Mouse (Mus musculus): Measurements from ENCODE around the gene Caps2. TPM values are rescaled to one million over a fixed set of nuclear protein-coding genes. Genes with fewer than 3 reads are reported as not detected.
"Not testable (repeated sequence)": the region's sequence is repeated elsewhere in the genome, so short reads cannot be mapped to it uniquely, and the experiment has no call there.

Gene Caps2
- polyA plus RNA-seq, 1 experiment from 2014 or later, result 0.34 TPM

DNA sequence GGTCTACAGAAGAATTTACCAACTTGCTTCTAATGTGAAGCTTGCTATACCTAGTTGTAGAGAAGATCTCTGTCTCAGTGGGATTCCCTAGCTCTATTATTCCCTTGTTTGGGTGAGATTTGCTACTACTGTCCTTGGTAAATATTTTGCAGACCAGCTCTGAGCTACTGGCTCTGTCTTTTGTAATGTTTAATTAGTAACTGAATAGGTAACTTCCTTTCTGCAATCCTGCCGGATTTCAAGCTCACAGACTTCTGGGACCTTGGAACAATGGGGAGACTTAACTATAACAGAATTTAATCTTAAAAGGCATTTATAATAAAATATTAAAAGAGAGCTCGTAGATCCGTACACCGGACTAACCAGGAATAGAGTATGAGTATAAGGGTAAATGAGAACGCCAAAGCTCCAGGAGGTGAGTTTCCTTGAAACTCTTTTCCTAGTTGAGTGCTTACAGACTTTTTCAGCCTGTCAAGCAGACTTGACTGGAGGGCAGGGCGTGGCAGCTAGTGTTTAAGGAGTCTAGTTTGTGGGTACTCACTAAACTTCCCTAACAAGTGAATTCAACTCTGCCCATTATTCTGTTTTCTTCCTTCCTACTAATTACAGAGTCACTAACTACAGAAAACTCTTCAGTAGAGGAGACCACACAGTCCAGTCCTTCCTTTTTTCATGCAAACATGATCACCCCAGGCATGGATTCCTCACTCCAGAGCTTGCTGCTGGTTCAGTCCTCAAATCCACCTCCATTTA lies 65.8 kb downstream of the Caps2 start:
- not testable (repeated sequence) for DNase-seq (ENCODE audit: low spot score); H3K4me1 ChIP-seq; H3K9me3 ChIP-seq; H3K36me3 ChIP-seq (replicated peaks); H3K4me3 ChIP-seq; H3K27me3 ChIP-seq (replicated peaks; ENCODE audit: low read depth, poor library complexity, severe bottlenecking); H3K27ac ChIP-seq (replicated peaks)
- 36% methylated on average over 6 of the region's 6 CpGs for WGBS

- 35% methylated on average over 1 of the region's 1 CpGs for WGBS
- not testable (repeated sequence) for H3K9me3 ChIP-seq; DNase-seq (ENCODE audit: low spot score); H3K27me3 ChIP-seq (replicated peaks; ENCODE audit: low read depth, poor library complexity, severe bottlenecking); H3K4me3 ChIP-seq; H3K27ac ChIP-seq (replicated peaks); H3K36me3 ChIP-seq (replicated peaks); H3K4me1 ChIP-seq
Observed at GRCm38 (mm10) chr10:112232733-112233132, 69.3 kb downstream of the Caps2 start.

DNA sequence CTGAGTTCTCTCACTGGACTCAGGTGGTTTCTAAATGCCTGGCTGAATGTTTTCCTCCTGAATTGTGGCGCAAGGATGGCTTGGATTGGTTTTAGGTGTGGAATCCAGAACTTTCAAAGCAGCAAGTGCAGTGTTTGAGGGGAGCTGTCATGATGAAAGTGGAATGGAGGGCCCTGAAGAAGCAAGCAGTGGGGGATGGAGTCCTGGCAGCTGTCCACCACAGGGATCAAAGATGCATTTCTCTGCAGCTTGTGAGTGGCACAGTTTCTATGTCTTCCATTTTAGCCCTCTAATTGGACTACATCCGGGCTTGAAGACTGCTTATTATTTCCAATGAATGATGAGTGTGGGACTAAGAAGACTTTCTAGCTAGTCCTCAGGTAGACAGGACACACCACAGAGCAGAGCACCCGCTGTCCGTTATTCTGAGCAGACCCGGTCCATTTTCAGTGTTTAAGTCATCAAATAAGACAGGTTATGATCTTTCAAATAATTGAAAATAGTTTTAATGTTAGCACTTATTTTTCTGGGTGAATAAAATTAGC lies 72.0 kb downstream of the Caps2 start:
- H3K9me3 ChIP-seq; H3K27me3 ChIP-seq (replicated peaks; ENCODE audit: low read depth, poor library complexity, severe bottlenecking); H3K27ac ChIP-seq (replicated peaks); DNase-seq (ENCODE audit: low spot score); H3K4me3 ChIP-seq; H3K36me3 ChIP-seq (replicated peaks); H3K4me1 ChIP-seq: not testable (repeated sequence)
- WGBS, result 84% methylated on average over 5 of the region's 5 CpGs

- no peaks in the 10 kb centered on the region for H3K27me3 ChIP-seq (replicated peaks; ENCODE audit: low read depth, poor library complexity, severe bottlenecking)
- H3K4me1 ChIP-seq, result no peaks in the 10 kb centered on the region
- H3K9me3 ChIP-seq, result no peaks in the 10 kb centered on the region
- 85% methylated on average over 2 of the region's 2 CpGs for WGBS
- no peaks in the 10 kb centered on the region for H3K36me3 ChIP-seq (replicated peaks)
- no peak overlapping the region for H3K4me3 ChIP-seq
- DNase-seq (ENCODE audit: low spot score), result no peak
- no peak overlapping the region for H3K27ac ChIP-seq (replicated peaks)
Observed at GRCm38 (mm10) chr10:112248273-112248672, 84.9 kb downstream of the Caps2 start.

GRCm38 (mm10) chr10:112263467-112263866 lies 100.0 kb downstream of the Caps2 start:
- no peak overlapping the region for H3K27ac ChIP-seq (replicated peaks)
- no peaks in the 10 kb centered on the region for H3K4me1 ChIP-seq
- H3K27me3 ChIP-seq (replicated peaks; ENCODE audit: low read depth, poor library complexity, severe bottlenecking), result peaks cover 6% of the 10 kb centered on the region; the same call in 1 of the 2 replicates
- H3K9me3 ChIP-seq, result no peaks in the 10 kb centered on the region
- no peak for DNase-seq (ENCODE audit: low spot score)
- H3K4me3 ChIP-seq, result no peak overlapping the region
- WGBS, result 86% methylated on average over 3 of the region's 3 CpGs
- H3K36me3 ChIP-seq (replicated peaks), result no peaks in the 10 kb centered on the region

Other genes starting within 250 kb of the Caps2 start
- gene Krr1, start 191.0 kb upstream of the Caps2 start, polyA plus RNA-seq (2016; fragmentation: Nextera tagmentation; extraction: Ambion mirVana), result 54.6 and 56.5 TPM in 2 replicates
- 0.78 and 1.0 TPM in 2 replicates for gene Glipr1, start 161.0 kb upstream of the Caps2 start, polyA plus RNA-seq (2016; fragmentation: Nextera tagmentation; extraction: Ambion mirVana)
- not detected in 2 replicates for gene Glipr1l1, start 103.4 kb upstream of the Caps2 start, polyA plus RNA-seq (2016; fragmentation: Nextera tagmentation; extraction: Ambion mirVana)
- gene Glipr1l2, start 80.3 kb upstream of the Caps2 start, polyA plus RNA-seq (2016; fragmentation: Nextera tagmentation; extraction: Ambion mirVana), result not detected in 2 replicates
- gene Glipr1l3, start 3.3 kb upstream of the Caps2 start, polyA plus RNA-seq (2016; fragmentation: Nextera tagmentation; extraction: Ambion mirVana), result not detected in 2 replicates
- 0.52 and 0.66 TPM in 2 replicates for gene Kcnc2, start 107.5 kb downstream of the Caps2 start, polyA plus RNA-seq (2016; fragmentation: Nextera tagmentation; extraction: Ambion mirVana)